Mouse (Mus musculus): ENCODE data around the gene Rab31.

- no peak for TF ChIP-seq POLR2A (IDR thresholded peaks at IDR 0.05; ENCODE audit: low read depth, low read length)
- no peak for TF ChIP-seq CTCF (conservative IDR thresholded peaks at IDR 0.05; ENCODE audit: insufficient read depth, insufficient read length, low read depth, low read length)
Observed at GRCm38 (mm10) chr17:65674710-65675171, 97.8 kb downstream of the Rab31 start.
